Comparison of ENCODE assay signal across 8 mouse cellular contexts in the genomic region with DNA sequence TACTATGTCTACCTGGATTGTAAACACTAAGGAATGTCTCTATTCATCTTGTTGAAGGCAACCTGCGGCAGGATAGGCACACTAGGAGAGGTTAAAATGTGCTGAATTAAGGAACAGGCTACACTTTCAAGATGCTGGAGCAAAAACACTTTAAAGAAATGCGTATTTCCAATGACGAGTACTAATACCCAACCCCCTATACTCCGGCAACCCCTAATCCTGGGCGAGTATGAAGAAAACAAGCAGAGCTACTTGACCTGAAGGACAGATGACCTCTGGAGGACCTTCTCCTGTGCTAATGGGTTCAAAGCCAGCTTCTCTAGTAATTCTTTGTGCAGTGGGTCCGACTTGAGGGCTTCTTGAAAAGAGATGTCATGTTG. TPM values are rescaled to one million over a fixed set of nuclear protein-coding genes. Genes with fewer than 3 reads are reported as not detected.
DNase-seq lines count a peak whose midpoint lies in the region; ATAC-seq and TF ChIP-seq lines count a peak whose summit lies in the region.

No protein-coding gene starts in this region.

- no peaks in the 10 kb centered on the region for H3K9me3 ChIP-seq in embryonic facial prominence, embryonic 12.5 days
- no peaks in the 10 kb centered on the region for H3K9me3 ChIP-seq in intestine, embryonic 14.5 days (ENCODE audit: control insufficient read depth, low read length)

- H3K4me1 ChIP-seq in liver, adult 2 months (ENCODE audit: control insufficient read depth, insufficient read depth, low read length) = peaks cover 11% of the 10 kb centered on the region
- H3K4me1 ChIP-seq in embryonic facial prominence, embryonic 12.5 days = peaks cover 17% of the 10 kb centered on the region
- H3K4me1 ChIP-seq in intestine, embryonic 14.5 days (replicated peaks; ENCODE audit: control insufficient read depth, insufficient read depth, low read length) = peaks cover 12% of the 10 kb centered on the region; the same call in 1 of the 2 replicates

- H3K36me3 ChIP-seq in liver, adult 2 months (ENCODE audit: control insufficient read depth, insufficient read depth, low read length) = peaks cover 18% of the 10 kb centered on the region
- peaks cover 14% of the 10 kb centered on the region for H3K36me3 ChIP-seq in embryonic facial prominence, embryonic 12.5 days
- H3K36me3 ChIP-seq in intestine, embryonic 14.5 days (ENCODE audit: control insufficient read depth, insufficient read depth, low read length) = peaks cover 29% of the 10 kb centered on the region

- H3K4me2 ChIP-seq in embryonic facial prominence, embryonic 12.5 days (replicated peaks) = peak overlapping the region; percentile 91
- peak overlapping the region; percentile 86 for H3K4me2 ChIP-seq in intestine, embryonic 14.5 days (ENCODE audit: low read length)

- H3K27ac ChIP-seq in liver, adult 2 months (replicated peaks; ENCODE audit: insufficient read depth, low read depth, low read length) = no peak overlapping the region
- no peak overlapping the region for H3K27ac ChIP-seq in embryonic facial prominence, embryonic 12.5 days
- H3K27ac ChIP-seq in intestine, embryonic 14.5 days (ENCODE audit: low read depth) = no peak overlapping the region

- TF ChIP-seq POLR2A in liver, adult 2 months (IDR thresholded peaks at IDR 0.05; ENCODE audit: extremely low read depth, insufficient read depth, low read length) = no peak

- H3K4me3 ChIP-seq in liver, adult 2 months (ENCODE audit: insufficient read depth, low read depth, low read length) = peak overlapping the region; percentile 97
- H3K4me3 ChIP-seq in embryonic facial prominence, embryonic 12.5 days = peak overlapping the region; percentile 94
- peak overlapping the region; percentile 100 for H3K4me3 ChIP-seq in intestine, embryonic 14.5 days (ENCODE audit: low read depth, low read length)

- 16% methylated on average over 6 of the region's 6 CpGs for WGBS in liver, adult 2 months
- 26% methylated on average over 6 of the region's 6 CpGs for WGBS in embryonic facial prominence, embryonic 12.5 days
- WGBS in intestine, embryonic 14.5 days = 8% methylated on average over 6 of the region's 6 CpGs

- peak overlapping the region; percentile 86 for H3K9ac ChIP-seq in liver, adult 2 months (ENCODE audit: low read depth, low read length)
- peak overlapping the region; percentile 77 for H3K9ac ChIP-seq in embryonic facial prominence, embryonic 12.5 days
- peak overlapping the region; percentile 82 for H3K9ac ChIP-seq in intestine, embryonic 14.5 days (ENCODE audit: low read length)

- H3K27me3 ChIP-seq in liver, adult 2 months (ENCODE audit: control insufficient read depth, insufficient read depth, low read length) = no peaks in the 10 kb centered on the region
- H3K27me3 ChIP-seq in embryonic facial prominence, embryonic 12.5 days = no peaks in the 10 kb centered on the region
- no peaks in the 10 kb centered on the region for H3K27me3 ChIP-seq in intestine, embryonic 14.5 days (replicated peaks; ENCODE audit: control insufficient read depth, insufficient read depth, low read length)

- H3K79me2 ChIP-seq in liver, adult 2 months (ENCODE audit: control insufficient read depth, insufficient read depth, low read length) = peaks cover 5% of the 10 kb centered on the region; the same call in 1 of the 2 replicates

- no peak for TF ChIP-seq CTCF in liver, adult 2 months (IDR thresholded peaks at IDR 0.05; ENCODE audit: low read depth, low read length)

- no peak for ATAC-seq in embryonic facial prominence, embryonic 12.5 days (ENCODE audit: insufficient number of reproducible peaks, insufficient read depth, low FRiP score, low TSS enrichment)
- no peak for ATAC-seq in intestine, embryonic 14.5 days (replicated peaks; ENCODE audit: low FRiP score, low TSS enrichment, low read depth)

- DNase-seq in liver, adult 2 months (ENCODE audit: extremely low read depth, low read depth, low spot score) = no peak
- DNase-seq in liver = no peak
- no peak for DNase-seq in intestine, embryonic 14.5 days (ENCODE audit: low spot score)
- DNase-seq in naive thymus-derived CD4-positive, alpha-beta T cell, adult 2 months (ENCODE audit: low read depth) = peak; percentile 18
- no peak for DNase-seq in adrenal gland, postnatal 10 days
- DNase-seq in adrenal gland, postnatal 25 days = no peak
- no peak for DNase-seq in urinary bladder, postnatal 10 days (ENCODE audit: low spot score)

RNA-seq across cellular contexts. Expression of a gene that starts 1.7 kb away (rescaled TPM):
- total RNA-seq in liver, adult 2 months (2014; rRNA removed) = 2.3 and 2.4 TPM in 2 replicates
- 3.2 and 3.5 TPM in 2 replicates for polyA plus RNA-seq in liver, adult 2 months (2012; rRNA removed)
- polyA plus RNA-seq in embryonic facial prominence, embryonic 12.5 days (2016; fragmentation: Nextera tagmentation; extraction: Ambion mirVana) = 11.0 and 11.3 TPM in 2 replicates
- polyA plus RNA-seq in intestine, embryonic 14.5 days (2014; fragmentation: Nextera tagmentation; extraction: Ambion mirVana) = 11.3 and 11.7 TPM in 2 replicates
- total RNA-seq in adrenal gland, postnatal 10 days (2021) = 1 to 10 TPM; 7.5 to 8.5 TPM
- 9.0 and 10.0 TPM in 2 replicates for total RNA-seq in adrenal gland, postnatal 25 days (2021)

RNA-seq across cellular contexts. Expression of a gene that starts 25.1 kb away (rescaled TPM):
- under 0.01 TPM in 1 of 2 replicates, not detected in the other for total RNA-seq in liver, adult 2 months (2014; rRNA removed)
- not detected in 2 replicates for polyA plus RNA-seq in liver, adult 2 months (2012; rRNA removed)
- polyA plus RNA-seq in embryonic facial prominence, embryonic 12.5 days (2016; fragmentation: Nextera tagmentation; extraction: Ambion mirVana) = 0.04 TPM in 1 of 2 replicates, not detected in the other
- polyA plus RNA-seq in intestine, embryonic 14.5 days (2014; fragmentation: Nextera tagmentation; extraction: Ambion mirVana) = 0.12 and 0.31 TPM in 2 replicates
- total RNA-seq in adrenal gland, postnatal 10 days (2021) = under 1 TPM in 1 of 2 experiments, not detected in 1; 0.03 TPM
- total RNA-seq in adrenal gland, postnatal 25 days (2021) = not detected in 2 replicates

RNA-seq across cellular contexts. Expression of a gene that starts 30.1 kb away (rescaled TPM):
- total RNA-seq in liver, adult 2 months (2014; rRNA removed) = 46.6 and 55.2 TPM in 2 replicates
- 104 and 117 TPM in 2 replicates for polyA plus RNA-seq in liver, adult 2 months (2012; rRNA removed)
- 524 and 553 TPM in 2 replicates for polyA plus RNA-seq in embryonic facial prominence, embryonic 12.5 days (2016; fragmentation: Nextera tagmentation; extraction: Ambion mirVana)
- 579 and 583 TPM in 2 replicates for polyA plus RNA-seq in intestine, embryonic 14.5 days (2014; fragmentation: Nextera tagmentation; extraction: Ambion mirVana)
- total RNA-seq in adrenal gland, postnatal 10 days (2021) = 100 to 1,000 TPM; 168 to 191 TPM
- total RNA-seq in adrenal gland, postnatal 25 days (2021) = 160 and 161 TPM in 2 replicates
